Mouse (Mus musculus) gastrocnemius, postnatal 4 days (tissue): Measurements from ENCODE around the gene BC003965. TPM values are rescaled to one million over a fixed set of nuclear protein-coding genes. Genes with fewer than 3 reads are reported as not detected.

Source experiments
- DNase-seq, 2 experiments: peaks; one replicate each; pipeline ENCODE4 v3.0.0; 2021 to 2022; ENCODE audit warnings: low spot score in 2 of 2, mixed read lengths in 2 of 2
- long read RNA-seq, 2 experiments: library from polyadenylated mRNA; stranded (forward); transcript quantifications; one replicate each; pipeline ENCODE4 v2.0.0; 2021
- total RNA-seq, 2 experiments: library from RNA; stranded (reverse); gene quantifications; 2 replicates each; pipeline ENCODE4 v1.2.3; 2021

Gene BC003965
- total RNA-seq = 10 to 100 TPM; 12.5 to 12.9 TPM
- long read RNA-seq, experiment 1, transcript BC003965-202 (1 exons, 3,109 nt) = minor isoform, 11 of 35 reads
- long read RNA-seq, experiment 1, transcript BC003965-201 (2 exons, 3,030 nt) = major isoform, 24 of 35 reads
- long read RNA-seq, experiment 1, partial matches to known transcripts = 0 of 35 reads
- long read RNA-seq, experiment 1, other reads (novel, unspliced or antisense) = 0 of 35 reads
- long read RNA-seq, experiment 2, transcript BC003965-202 (1 exons, 3,109 nt) = minor isoform, 15 of 36 reads
- long read RNA-seq, experiment 2, transcript BC003965-201 (2 exons, 3,030 nt) = major isoform, 19 of 36 reads
- long read RNA-seq, experiment 2, partial matches to known transcripts = 0 of 36 reads
- long read RNA-seq, experiment 2, other reads (novel, unspliced or antisense) = 2 of 36 reads

DNA sequence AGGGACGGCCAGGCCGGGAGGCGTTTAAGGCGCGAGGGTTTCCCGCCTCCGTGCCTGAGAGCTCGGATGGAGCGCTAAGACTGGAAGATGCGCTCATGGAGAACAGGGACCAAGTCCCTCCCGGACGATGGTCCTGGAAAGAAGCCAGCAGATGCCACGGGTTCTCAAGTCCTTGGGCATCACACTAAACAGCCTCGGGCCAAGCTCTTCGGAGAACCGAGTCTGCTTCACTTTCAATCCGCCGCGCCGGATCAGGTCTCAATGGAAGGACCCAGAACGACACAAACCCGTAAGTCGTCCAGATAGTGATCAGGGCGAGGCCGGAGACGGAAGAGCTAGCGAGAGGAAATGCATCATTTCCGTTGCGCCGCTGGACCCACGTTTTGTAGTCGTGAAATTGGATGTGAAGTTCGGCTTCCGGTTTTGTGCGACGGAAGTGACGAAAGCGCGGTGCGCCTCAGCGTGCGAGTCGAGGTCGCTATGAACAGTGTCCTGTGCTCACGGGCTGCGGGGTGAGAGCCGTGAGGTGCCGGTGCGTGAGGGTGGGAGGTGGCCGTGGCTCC lies at the start of gene BC003965:
TSS of gene BC003965 (plus strand) at position 426 of the 563 bp plus-strand sequence.
- DNase-seq = peak; percentile 93 to 98

DNA sequence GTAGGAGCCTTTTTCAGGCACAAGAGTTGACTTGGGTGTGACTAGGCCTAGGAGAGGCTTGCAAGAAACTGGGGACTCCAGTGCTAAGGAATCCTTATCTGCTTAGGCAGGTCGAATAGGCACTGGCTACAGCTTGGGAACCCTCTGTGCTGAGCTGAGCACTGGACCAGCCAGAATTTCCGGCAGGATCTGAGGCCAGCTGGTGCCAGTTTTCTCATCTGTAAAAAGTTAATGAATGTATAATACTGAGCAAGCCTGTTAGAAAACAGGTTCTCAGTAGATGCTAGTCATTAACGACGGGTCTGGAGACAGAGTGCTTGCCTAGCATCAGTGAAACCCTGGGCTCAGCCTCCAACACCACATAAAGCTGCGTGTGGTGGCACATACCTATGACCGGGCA lies 48.7 kb upstream of the BC003965 start:
- DNase-seq = no peak

DNA sequence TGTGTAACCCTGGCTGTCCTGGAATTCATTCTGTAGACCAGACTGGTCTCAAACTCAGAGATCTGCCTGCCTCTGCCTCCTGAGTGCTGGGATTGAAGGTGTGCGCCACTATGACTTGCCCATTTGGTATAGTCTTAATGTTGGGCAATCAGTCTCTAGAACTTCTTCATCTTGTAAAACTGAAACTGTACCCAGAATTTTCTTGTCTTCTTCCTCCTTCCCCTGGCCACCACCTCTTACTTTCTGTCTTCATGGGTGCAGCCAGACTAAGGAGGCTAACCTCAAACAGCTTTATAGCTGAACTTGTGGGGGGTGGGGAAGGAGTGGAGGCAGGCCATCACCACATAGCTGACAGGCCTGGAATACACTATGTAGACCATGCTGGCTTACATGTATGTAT lies 45.6 kb upstream of the BC003965 start:
- no peak for DNase-seq

DNA sequence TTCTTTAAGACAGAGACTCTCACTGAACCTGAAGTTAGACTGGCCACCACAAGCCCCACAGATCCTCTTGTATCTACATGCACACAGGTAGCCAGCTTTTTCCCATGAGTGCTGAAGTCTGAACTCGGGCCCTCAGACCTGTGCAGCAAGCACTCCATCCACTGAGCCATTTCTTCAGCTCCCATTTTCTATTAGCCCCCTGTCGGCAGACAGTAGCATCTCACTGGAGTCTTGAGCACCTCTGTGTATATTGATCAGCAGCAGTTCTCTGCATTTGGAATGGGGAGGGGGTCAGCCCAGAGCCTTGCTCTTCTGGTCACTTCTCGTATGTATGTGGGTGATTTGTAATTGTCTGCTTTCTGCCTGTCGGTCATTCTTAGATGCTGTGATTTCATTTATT lies 44.4 kb upstream of the BC003965 start:
- no peak for DNase-seq

DNA sequence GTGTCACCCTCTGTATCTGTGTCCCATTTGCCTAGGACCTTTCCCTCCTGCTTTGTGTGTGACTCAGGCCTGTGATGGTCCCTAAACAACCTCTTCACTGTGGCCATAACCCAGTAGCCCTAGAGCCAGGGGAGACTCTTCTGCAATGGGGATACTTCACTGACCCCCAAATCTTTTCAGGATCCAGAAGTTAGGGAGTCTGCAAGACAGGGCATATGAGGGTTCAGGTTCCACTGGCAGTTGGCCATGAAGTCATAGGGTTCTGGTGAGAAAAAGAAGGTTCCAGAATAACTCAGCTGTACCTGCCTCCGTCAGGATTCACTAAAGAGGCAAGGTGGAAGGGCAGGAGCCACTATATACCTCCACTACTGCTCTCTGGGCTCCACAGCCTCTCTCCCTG lies 22.2 kb upstream of the BC003965 start, which contains the start of gene Ccdc154:
TSS of gene Ccdc154 (plus strand) at position 301 of the 400 bp plus-strand sequence.
- no peak for DNase-seq

DNA sequence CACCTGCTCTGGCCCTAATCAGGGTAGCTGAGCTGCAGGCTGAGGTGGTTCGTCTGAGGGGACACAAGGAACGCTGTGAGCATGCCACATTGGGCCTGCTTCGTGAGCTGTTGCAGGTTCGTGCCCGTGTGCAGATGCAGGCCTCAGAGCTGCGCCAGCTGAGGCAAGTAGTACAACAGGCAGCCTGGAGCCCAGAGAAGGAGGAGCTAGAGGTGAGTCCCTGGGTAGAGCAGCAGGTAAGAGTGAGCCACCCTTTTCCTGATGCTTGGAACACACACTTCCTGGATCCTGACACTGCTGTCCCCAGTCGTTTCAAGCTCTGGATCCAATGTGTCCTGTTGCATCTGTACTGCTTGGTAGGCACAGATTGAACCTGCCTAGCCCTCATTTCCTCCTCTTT lies 21.0 kb upstream of the BC003965 start:
- DNase-seq = no peak

DNA sequence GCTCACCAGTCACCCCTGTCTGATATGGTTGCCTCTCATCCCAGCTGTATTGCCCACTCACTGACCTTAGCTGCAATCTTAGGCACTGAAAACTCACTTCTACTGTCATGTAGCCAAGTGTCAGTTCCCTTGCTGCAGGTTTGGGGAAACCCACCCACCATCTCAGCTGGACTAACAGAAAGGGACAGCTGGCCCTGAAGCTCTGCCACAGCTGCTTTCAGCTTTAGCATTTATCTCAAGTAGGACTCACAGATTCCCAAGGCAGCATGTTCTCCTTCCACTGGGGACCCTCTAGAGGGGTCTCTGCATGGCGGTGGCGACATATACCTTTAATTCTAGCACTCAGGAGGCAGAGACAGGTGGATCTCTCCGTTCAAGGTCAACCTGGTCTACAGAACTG lies 19.6 kb upstream of the BC003965 start:
- no peak for DNase-seq

DNA sequence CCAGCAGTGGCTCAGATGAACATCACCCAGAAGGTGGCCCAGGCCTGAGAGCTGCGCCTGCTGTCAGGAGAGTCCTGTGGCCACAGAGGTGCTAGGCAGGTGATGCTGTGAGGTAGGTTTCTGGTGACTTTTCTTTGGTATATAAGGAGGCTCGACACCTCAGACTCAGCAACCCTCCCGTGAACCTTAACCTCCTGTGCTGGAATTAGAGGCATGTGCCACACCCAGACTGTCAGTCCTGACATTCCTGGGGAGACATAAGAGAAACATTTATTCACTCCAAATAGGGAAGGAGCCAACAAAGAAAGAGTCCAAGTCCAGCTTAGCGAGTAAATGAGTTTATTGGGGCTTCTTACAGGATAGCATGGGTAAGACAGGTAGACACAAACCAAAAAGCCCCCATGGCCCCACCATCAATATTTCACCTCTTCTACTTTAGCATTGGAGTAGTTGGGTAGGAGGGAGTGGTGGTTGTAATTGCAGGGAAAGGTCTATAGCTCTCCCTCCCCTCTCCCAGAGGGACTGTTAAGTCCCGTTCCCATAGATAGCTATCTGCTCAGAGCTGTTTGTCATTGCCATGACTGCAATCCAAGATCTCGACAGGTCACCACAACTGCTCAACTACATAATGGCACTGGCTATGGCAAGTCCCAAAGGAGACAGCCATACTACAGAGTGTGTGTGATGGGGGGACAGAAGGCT lies 18.2 kb upstream of the BC003965 start:
- DNase-seq = no peak

DNA sequence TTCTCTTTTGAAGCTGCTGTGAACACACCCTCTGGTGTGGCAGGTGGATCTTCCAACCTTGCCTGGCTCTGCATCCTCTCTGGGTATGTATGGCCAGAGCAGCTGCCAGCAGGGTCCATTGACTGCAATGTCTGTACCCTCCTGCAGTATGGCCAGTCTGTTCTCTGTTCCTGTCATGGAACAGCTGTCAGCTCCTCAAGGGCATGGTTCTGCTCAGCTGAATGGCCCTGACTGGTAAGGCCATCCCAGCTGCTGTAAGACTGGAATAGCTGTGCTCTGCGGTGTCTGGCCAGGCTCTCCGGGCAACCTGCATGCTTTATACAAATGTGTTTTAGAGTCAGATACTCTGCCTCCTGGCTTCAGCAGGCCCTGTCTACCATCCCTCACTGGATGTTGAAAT lies 14.6 kb upstream of the BC003965 start:
- no peak for DNase-seq

DNA sequence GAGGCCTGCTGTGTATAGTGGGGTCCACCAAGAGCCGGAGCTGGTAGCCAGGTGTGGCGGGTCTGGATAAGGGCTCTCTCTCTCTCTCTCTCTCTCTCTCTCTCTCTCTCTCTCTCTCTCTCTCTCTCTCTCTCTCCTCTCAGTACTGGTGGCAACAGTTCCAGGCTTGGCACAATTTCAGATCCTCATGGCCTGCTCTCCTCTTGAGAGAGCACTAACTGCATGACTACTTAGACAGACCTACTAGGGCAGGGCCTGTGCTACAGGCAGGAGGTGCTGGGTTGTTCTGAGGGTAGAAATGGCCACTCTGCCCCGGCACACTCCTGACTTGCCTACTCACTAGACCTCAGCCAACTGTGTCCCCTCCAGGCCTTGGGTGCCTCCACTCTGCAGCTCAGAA lies 11.8 kb upstream of the BC003965 start:
- DNase-seq = no peak

DNA sequence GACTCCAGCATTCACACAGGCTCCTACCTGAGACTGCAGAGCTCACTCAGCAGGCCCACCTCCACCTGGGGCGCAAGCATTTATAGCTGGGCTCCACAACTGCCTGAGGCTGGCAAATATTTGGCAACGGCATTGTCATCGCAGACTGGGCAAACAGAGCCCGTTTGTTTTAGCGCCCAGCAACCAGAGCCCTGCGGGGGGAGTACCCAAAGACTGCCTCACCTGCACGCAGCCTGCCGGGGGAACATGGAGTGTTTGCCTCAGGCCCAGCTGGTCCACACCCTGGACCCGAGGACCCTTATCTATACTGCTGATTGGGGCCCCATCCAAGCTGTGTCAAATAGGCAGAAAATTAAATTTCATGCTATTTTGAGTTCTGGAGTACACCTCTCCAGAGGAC lies 8.9 kb upstream of the BC003965 start, which contains the start of gene Gm38655:
TSS of gene Gm38655 (minus strand) at position 61 of the 400 bp plus-strand sequence.
- no peak for DNase-seq

DNA sequence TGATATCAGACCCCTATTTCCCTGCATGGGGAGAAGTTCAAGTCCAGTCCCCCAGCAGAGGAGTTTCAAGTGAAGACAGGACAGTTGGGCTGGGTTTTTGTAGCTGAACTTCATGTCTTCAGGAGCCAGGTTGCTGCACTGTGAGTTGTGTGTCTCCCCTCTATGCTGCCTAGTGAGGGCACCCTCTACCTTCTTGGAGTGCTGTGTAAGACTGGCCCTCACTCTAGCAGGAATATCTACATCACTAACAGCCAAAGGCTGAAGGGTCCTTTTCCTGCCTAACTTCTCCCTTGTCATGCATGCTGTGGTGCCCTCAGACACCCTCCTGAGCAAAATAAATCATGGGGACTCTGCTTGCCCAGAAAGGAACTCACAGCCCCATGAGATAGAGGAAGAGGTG lies 1.1 kb upstream of the BC003965 start:
- no peak for DNase-seq

DNA sequence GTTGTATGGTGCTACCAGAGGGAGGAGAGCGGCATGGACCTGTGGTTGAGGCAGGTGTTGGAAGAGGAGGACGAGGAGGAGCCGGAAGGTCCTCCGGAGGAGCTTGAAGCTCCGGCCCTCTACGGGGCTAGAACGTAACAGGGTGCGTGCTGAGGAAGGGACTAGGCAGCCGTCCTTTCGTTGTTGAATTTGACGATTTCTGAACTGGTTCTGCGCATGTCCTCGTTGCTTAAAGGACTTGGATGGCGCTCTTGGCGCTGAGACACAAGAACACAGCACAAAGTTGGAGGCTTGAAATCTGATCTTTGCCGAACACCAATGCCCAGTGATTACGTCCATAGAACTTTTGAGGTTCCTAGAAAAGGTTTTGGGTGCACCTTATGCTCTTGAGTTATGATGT lies 607 bp downstream of the BC003965 start:
- DNase-seq = no peak

DNA sequence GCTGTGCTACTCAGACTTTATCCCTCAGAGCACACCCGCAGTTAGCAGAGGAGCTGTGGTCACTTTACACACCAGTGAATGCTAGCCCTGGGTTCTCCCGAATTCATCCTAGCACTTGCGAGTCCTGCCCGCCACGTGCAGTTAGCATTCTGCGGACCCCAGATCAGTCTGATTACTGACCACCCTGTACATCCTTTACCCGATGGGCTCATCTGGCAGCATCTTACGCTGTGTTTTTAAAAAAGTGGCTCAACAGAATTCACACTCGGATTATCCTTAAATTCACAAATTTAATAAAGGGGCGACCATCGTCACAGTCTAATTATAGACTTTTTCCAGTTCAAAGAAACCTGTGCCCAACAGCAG lies 3.4 kb downstream of the BC003965 start:
- no peak for DNase-seq

DNA sequence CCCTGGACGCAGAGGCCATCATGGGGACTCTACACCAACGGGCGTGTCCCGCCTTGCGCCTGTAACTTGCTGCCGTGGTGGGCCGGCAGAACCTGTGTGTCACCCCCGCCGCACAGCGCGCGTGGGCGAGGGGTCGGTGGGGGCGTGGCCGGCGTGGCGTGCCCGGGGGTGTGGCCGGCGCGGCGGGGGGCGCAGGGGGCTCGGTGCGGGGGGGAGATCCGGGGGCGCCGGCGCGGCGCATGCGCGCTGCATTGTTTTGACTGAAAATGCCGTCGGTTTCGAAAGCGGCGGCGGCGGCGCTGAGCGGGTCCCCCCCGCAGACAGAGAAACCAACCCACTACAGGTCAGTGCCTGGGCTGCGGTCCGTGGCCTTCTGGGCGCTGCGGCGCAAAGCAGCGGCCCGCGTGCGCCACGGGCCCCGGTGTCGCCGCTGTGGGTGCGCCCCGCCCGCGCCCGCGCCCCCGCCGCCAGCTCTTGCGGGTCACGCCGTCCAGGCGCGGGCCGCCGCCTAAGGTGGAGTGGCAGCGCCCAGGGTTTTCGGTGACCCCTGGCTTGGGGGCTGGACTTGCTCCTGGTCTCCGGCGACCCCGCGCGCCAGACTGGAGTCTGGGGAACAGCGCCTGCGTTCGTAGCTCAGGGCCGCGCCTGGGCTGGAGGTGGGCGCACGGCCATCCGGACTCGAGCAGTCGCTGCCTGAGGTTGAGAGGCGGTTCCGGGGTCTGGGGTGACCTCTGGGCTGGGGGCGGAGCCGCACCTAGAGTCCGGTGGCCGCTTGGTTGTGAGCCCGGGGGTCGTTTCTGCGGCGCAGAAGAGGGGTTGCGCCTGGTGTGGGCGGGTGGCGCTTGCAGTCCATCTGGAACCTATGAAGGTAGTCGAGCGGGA lies 4.0 kb downstream of the BC003965 start, which contains the start of gene Unkl:
TSS of gene Unkl (plus strand) at position 248 of the 882 bp plus-strand sequence.
- peak; percentile 75 to 77 for DNase-seq

DNA sequence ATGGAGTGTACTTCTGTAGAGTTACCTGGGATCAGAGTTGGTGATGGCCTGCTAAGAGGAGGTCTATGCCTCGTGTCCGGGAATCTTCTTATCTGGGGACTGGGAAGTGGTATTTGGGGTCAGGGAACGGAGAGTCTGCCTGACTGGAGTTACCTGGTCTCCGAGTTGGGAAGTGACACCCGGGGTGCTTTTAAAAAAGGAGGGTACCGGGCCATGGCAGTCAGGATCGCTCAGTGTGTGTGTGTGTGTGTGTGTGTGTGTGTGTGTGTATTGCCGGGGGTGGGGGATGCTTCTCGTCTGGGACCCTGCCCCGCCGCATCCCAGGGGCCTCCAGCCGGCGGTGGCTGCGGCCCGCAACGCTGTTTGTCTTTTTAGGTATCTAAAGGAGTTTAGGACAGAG lies 4.7 kb downstream of the BC003965 start:
- DNase-seq = no peak

DNA sequence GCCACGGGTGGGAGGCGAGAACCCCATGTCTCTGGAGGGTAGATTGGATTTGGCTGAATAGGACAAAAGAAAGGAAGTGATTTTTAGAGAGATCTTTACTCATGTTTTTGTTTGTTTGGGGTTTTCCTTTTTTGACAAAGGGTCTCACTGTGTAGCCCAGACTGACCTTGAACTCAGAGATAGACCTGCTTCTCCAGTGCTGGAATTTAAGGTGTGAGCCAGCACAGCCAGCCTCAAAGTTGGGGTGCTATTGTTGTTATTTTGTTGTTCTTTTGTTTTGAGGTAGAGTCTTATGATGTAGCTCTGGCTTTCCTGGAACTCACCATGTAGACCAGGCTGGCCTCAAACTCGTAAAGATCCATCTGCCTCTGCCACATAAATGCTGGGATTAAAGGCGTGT lies 18.0 kb downstream of the BC003965 start:
- no peak for DNase-seq

DNA sequence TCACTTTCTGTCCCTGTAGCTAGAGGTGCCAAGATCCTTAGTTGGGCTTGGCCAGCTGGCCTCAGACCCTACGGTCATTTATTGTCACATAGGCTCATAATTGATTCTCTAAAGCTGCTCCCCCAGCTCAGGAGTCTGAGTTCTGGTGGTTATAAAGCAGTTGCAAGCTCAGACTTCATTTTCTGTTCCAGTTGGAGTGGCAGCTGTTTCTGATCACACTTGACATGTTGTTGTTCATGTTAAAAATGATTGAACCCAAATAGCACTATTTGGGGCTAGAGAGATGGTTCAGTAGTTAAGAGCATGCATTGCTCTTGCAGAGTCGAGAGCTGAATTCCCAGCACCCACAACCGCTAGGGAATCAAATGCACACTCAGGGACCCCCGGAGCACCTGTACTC lies 25.7 kb downstream of the BC003965 start:
- DNase-seq = no peak

DNA sequence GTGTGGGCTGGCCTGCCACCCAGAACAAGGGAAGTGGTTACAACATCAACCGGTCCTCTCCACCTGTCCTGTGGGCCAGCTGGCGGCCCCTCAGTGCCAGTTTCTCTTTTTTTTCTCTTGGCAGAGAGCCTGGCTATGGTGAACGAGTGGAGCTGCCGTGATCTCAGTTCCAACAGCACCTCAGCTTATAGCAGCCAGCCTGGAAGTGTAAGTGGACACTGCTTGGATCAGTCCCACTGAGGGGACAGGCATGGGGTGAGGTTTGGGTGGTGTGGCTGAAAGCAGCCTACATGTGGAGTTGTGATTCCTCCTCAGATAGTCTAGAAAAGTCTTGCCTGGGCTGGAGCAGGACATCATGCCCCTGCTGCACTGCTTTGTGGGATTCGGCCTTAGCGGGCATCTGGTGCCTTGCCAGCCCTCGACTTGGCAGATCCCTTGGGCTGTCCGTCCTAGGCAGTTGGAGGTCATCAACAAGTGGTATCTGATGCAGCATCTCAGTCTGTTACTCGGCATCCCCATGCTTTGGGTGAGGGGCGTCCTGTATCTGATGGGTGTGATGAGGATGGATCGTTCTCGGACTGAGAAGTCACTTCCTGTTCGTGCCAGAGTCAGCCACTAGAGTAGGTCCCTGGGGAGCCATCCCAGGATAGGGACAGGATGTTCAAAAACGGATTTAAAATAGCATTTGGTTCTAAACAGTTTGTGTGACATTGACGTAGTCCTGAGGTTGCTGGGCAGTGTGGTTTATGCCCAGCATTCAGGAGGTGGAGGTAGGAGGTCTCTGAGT lies 26.5 kb downstream of the BC003965 start:
- no peak for DNase-seq

DNA sequence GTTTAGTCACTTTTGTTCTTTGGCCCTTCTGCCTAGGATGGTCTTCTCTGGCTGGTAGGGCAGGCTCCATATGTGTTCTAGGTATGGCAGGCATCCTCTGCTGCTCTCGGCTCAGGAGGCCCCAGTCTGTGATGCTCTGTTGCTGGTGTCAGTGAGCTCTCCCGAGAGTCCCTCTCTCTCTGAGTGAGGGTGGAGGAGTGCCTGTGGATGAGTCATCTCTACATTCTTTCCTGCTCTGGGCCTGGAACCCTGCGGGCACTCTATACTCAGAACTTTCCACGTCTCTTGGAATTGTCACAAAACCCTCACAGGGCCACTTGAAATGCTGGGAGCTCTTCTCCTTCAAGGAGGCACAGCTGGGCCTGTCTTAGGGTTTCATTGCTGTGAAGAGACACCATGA lies 27.4 kb downstream of the BC003965 start:
- no peak for DNase-seq
